Mouse (Mus musculus) liver, embryonic 14.5 days (tissue): ENCODE measurements around the gene Crhr1.

ENCODE experiments used
- CTCF ChIP-seq: IDR thresholded peaks from 2 replicates; pipeline ENCODE4 v1.5.1; 2016; ENCODE audit warnings: antibody characterized with exemption, low read depth, control low read depth
- EP300 ChIP-seq: IDR thresholded peaks from 2 replicates; pipeline ENCODE4 v1.6.1; 2016; ENCODE audit warnings: antibody characterized with exemption, low read depth

GRCm38 (mm10) chr11:104158260-104158907 lies 25.7 kb downstream of the Crhr1 start:
- no peak for TF ChIP-seq CTCF
- TF ChIP-seq EP300: no peak
